Mouse (Mus musculus) kidney, postnatal 0 days (tissue): Measurements from ENCODE around the gene Tbcc. TPM values are rescaled to one million over a fixed set of nuclear protein-coding genes. Genes with fewer than 3 reads are reported as not detected.

ENCODE experiments used
- ATAC-seq: fragments of 200-750 bp; cut with Nextera tagmentation; replicated peaks from 2 replicates; pipeline ENCODE4 v1.8.0; 2017; ENCODE audit warnings: low read depth, moderate number of reproducible peaks, moderate TSS enrichment, moderate library complexity; ENCODE audit not compliant: low FRiP score
- DNase-seq: peaks from one replicate; pipeline ENCODE4 v3.0.0-alpha.2; 2016; ENCODE audit warnings: low spot score
- H3K27ac ChIP-seq: fragments of 300-500 bp; sonication (generic); 2 replicates; pipeline ENCODE4 v1.5.1; 2014; ENCODE audit warnings: mild to moderate bottlenecking
- H3K27me3 ChIP-seq: fragments of 300-500 bp; sonication (generic); 2 replicates; pipeline ENCODE4 v1.6.1; 2014; ENCODE audit warnings: low read length, mixed read lengths; ENCODE audit not compliant: insufficient read depth
- H3K36me3 ChIP-seq: fragments of 300-500 bp; sonication (generic); 2 replicates; pipeline ENCODE4 v1.6.1; 2014; ENCODE audit warnings: low read length, mixed read lengths; ENCODE audit not compliant: insufficient read depth
- H3K4me1 ChIP-seq: fragments of 300-500 bp; sonication (generic); replicated peaks from 2 replicates; pipeline ENCODE4 v1.6.1; 2014; ENCODE audit warnings: antibody characterized with exemption, low read length, mixed read lengths; ENCODE audit not compliant: insufficient read depth
- H3K4me2 ChIP-seq: fragments of 300-500 bp; sonication (generic); 2 replicates; pipeline ENCODE4 v1.6.1; 2014; ENCODE audit warnings: mild to moderate bottlenecking, low read length, moderate library complexity, mixed read lengths
- H3K4me3 ChIP-seq: fragments of 300-500 bp; sonication (generic); replicated peaks from 2 replicates; pipeline ENCODE4 v1.5.1; 2014; ENCODE audit warnings: low read depth, low read length
- H3K9ac ChIP-seq: fragments of 300-500 bp; sonication (generic); 2 replicates; pipeline ENCODE4 v1.6.1; 2014; ENCODE audit warnings: low read depth, low read length
- H3K9me3 ChIP-seq: fragments of 300-500 bp; sonication (generic); replicated peaks from 2 replicates; pipeline ENCODE4 v1.6.1; 2016; ENCODE audit warnings: low read length, inconsistent platforms, mixed read lengths
- CTCF ChIP-seq: IDR thresholded peaks from 2 replicates; pipeline ENCODE4 v1.5.1; 2016; ENCODE audit warnings: antibody characterized with exemption, low read depth, mild to moderate bottlenecking, moderate library complexity
- WGBS: fragments of 180-500 bp; shearing (Covaris S2); extraction: QIAGEN DNeasy Blood & Tissue Kit; methylation state at CpG from one replicate; pipeline ENCODE4 v1.1.7; 2014; 5-methylcytosine and 5-hydroxymethylcytosine counted together
- polyA plus RNA-seq: library from polyadenylated mRNA; unstranded; fragments of >200 nt; fragmentation: Nextera tagmentation; extraction: Ambion mirVana; gene quantifications from 2 replicates; pipeline ENCODE4 v1.2.1, GENCODE M21; 2015

Tbcc gene
- polyA plus RNA-seq, 1 experiment from 2014 or later: 71.4 TPM

DNA sequence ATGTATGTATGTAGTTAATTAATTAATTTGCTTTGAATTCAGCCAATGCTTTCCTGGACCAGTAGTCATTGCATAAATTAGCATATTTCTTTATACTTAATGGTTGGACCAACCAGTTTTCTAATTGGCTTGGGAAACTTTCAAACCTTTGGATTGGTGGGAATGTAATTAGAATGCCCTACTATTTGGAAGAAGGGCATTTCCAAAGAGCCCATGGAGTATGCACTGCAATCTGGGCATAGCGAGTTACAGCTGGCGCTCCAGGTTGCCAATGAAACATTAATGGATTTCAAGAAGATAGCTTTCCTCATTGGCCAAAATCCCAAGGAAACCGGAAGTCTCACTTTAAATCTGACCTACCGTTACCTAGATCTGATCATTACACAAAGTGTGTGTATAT, 30.4 kb upstream of the Tbcc start:
- no peaks in the 10 kb centered on the region for H3K9me3 ChIP-seq
- WGBS: 87% methylated on average over 4 of the region's 4 CpGs
- ATAC-seq (no peak), DNase-seq (no peak)
- no peak overlapping the region for H3K4me2 ChIP-seq
- no peak overlapping the region for H3K9ac ChIP-seq
- no peaks in the 10 kb centered on the region for H3K36me3 ChIP-seq
- no peak for TF ChIP-seq CTCF
- H3K4me3 ChIP-seq: no peak overlapping the region
- H3K27me3 ChIP-seq: no peaks in the 10 kb centered on the region
- no peak overlapping the region for H3K27ac ChIP-seq
- H3K4me1 ChIP-seq: no peaks in the 10 kb centered on the region

DNA sequence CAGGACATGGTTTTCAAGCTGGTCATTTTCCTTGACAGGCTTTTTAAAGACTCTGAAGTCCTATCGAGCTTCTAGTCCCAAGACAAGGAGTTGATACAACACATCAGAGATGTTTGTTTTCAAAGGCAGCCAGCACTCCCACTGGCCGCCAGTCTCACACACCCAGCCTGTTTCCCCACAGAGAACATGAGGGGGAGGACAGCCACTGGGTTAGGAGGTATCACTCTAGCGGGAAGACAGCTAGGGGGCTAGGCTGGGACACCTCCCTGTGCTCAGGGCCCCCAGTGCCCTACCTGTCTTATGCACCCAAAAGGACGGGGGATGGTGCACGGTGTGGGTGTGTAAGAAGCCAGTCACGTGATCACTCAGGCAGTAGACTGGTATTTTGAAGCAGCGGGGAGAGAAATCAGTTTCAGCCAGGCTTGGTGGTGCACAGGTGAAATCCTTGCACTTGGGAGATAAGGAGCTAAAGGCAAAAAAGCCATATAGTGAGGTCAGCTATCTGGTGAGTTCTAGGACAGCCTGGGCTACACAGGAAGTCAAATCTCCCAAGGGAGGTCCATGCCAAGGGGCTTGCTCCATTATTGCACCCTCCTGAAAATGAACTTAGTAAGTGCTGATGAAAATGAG, 25.8 kb upstream of the Tbcc start:
- 36% methylated on average over 7 of the region's 7 CpGs for WGBS
- TF ChIP-seq CTCF: no peak
- DNase-seq (no peak), ATAC-seq (no peak)
- no peak overlapping the region for H3K4me3 ChIP-seq
- no peaks in the 10 kb centered on the region for H3K36me3 ChIP-seq
- H3K9ac ChIP-seq: no peak overlapping the region
- no peak overlapping the region for H3K27ac ChIP-seq
- H3K9me3 ChIP-seq: no peaks in the 10 kb centered on the region
- H3K4me1 ChIP-seq: no peaks in the 10 kb centered on the region
- peak overlapping the region; percentile 14; the same call in 1 of the 2 replicates for H3K4me2 ChIP-seq
- H3K27me3 ChIP-seq: no peaks in the 10 kb centered on the region

DNA sequence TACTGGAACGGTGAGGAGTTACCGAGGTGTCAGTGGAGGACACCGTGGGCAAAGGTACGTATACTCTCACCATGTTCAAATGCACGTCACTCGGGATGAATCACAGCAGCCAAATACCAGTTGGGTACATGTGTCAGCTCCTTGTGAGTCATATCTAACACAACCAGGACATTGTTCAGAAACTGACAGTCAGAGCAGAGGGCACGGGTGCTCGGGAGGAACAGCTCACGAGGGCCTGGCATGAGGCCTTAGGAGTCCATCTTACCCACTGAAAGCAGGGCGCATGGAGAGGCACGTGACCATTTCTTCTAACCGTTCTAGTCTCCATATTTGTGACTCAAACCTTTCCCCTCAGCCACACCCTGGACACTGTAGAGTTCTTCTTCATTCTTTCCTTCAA, 23.6 kb upstream of the Tbcc start:
- no peaks in the 10 kb centered on the region for H3K36me3 ChIP-seq
- no peak overlapping the region for H3K4me2 ChIP-seq
- no peak overlapping the region for H3K27ac ChIP-seq
- H3K9me3 ChIP-seq: no peaks in the 10 kb centered on the region
- H3K27me3 ChIP-seq: no peaks in the 10 kb centered on the region
- ATAC-seq (no peak), DNase-seq (no peak)
- 90% methylated on average over 12 of the region's 12 CpGs for WGBS
- no peak overlapping the region for H3K4me3 ChIP-seq
- no peak overlapping the region for H3K9ac ChIP-seq
- no peak for TF ChIP-seq CTCF
- H3K4me1 ChIP-seq: no peaks in the 10 kb centered on the region

DNA sequence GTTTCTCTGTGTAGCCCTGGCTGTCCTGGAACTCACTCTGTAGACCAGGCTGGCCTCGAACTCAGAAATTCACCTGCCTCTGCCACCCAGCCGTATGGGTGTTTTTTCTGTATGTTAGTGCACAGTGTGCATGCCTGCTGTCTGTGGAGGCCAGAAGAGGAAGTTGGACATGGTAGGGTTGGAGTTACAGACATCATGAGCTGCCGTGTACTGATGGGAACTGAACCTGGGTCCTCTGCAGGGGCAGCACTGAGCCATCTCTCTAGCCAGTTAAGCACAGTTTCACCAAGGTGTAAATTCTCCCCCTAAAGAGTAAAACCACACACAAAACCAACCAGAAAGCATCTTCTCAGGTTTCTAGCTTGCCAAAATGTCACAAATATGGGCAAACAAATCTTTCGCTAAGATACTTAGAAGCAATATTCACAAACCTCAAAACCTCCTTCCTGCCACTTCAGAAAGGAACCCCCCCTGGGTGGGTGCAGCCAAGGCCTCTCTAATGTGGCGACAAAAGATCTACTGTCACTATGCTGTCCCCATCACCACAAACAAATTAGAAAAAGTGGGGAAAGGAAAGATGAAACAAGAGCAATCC, 20.2 kb upstream of the Tbcc start:
- H3K27ac ChIP-seq: no peak overlapping the region
- 94% methylated on average over 5 of the region's 5 CpGs for WGBS
- no peak overlapping the region for H3K4me3 ChIP-seq
- no peak for TF ChIP-seq CTCF
- no peaks in the 10 kb centered on the region for H3K27me3 ChIP-seq
- no peaks in the 10 kb centered on the region for H3K36me3 ChIP-seq
- ATAC-seq: no peak
- no peak overlapping the region for H3K4me2 ChIP-seq
- no peak overlapping the region for H3K9ac ChIP-seq
- H3K9me3 ChIP-seq: no peaks in the 10 kb centered on the region
- no peak for DNase-seq
- peaks cover 5% of the 10 kb centered on the region; the same call in 1 of the 2 replicates for H3K4me1 ChIP-seq

DNA sequence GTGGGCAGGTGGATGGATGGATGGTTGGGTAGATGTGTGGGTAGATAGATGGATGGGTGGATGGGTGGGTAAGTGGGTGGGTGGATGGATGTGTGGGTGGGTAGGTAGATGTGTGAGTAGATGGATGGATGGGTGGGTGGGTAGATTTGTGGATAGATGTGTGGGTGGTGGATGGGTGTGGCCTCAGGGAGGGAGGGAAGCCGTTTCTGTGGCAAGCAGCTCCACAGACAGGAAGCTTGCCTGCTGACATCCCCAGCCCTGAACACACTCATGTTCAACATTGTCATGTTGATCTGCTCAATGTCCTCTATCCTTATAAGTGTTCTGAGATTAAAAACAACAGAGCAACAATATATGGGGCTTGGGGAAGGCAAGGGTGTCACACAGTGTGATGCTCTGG, 19.6 kb upstream of the Tbcc start:
- Histone ChIP-seq H3K4me3 (no peak overlapping the region), H3K4me1 (peaks cover 5% of the 10 kb centered on the region; the same call in 1 of the 2 replicates), H3K36me3 (no peaks in the 10 kb centered on the region), H3K9me3 (no peaks in the 10 kb centered on the region), H3K4me2 (no peak overlapping the region), H3K9ac (no peak overlapping the region), H3K27ac (no peak overlapping the region), H3K27me3 (no peaks in the 10 kb centered on the region)
- DNase-seq (no peak), ATAC-seq (no peak)
- WGBS: 40% methylated on average over 1 of the region's 1 CpGs
- no peak for TF ChIP-seq CTCF

DNA sequence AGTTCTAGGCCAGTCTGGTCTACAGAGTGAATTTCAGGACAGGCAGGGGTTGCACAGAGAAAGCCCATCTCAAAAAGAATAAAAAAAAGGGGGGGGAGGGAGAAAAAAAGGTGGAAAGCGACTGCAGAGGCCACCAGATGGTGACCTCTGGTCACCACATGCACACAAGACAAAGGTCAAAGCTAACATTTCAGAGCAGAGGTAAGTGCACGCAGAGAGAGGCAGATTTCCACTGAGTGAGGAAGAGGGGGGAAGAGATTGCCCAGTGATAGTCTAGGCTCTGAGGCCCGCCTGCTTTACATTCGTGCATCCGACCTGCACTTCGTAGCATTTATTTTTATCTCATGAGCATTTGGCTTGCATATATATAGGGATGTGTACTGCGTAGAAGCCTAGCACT, 17.7 kb upstream of the Tbcc start:
- DNase-seq (no peak), ATAC-seq (no peak)
- WGBS: 79% methylated on average over 7 of the region's 7 CpGs
- Histone ChIP-seq H3K27me3 (no peaks in the 10 kb centered on the region), H3K27ac (no peak overlapping the region), H3K4me2 (no peak overlapping the region), H3K9ac (no peak overlapping the region), H3K4me3 (no peak overlapping the region), H3K36me3 (no peaks in the 10 kb centered on the region), H3K9me3 (no peaks in the 10 kb centered on the region), H3K4me1 (peaks cover 5% of the 10 kb centered on the region; the same call in 1 of the 2 replicates)
- no peak for TF ChIP-seq CTCF

DNA sequence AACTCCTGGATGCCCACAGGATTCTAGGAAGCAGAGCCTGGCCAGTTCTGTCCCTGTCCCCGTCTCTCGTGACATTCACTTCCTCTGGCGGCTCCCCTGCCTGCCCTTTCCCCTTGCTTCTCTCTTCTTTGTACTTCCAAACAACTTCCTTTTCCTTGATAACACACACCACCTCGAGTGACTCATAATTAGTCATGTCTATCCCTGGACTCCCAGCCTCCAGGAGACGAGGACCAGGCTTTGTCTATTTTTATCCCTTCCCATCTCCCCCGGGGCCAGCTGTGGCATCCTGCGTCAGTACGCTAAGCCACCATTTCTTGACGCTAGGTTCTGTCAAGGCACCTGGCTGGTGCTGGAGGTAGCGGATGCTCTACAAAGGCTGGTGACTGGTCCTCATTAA, 16.4 kb upstream of the Tbcc start:
- no peaks in the 10 kb centered on the region for H3K9me3 ChIP-seq
- no peak overlapping the region for H3K4me3 ChIP-seq
- no peak overlapping the region for H3K27ac ChIP-seq
- no peak for TF ChIP-seq CTCF
- ATAC-seq (no peak), DNase-seq (peak; percentile 67)
- no peaks in the 10 kb centered on the region for H3K27me3 ChIP-seq
- no peak overlapping the region for H3K9ac ChIP-seq
- WGBS: 26% methylated on average over 10 of the region's 10 CpGs
- no peaks in the 10 kb centered on the region for H3K36me3 ChIP-seq
- H3K4me1 ChIP-seq: peaks cover 5% of the 10 kb centered on the region; the same call in 1 of the 2 replicates
- H3K4me2 ChIP-seq: no peak overlapping the region
